Mouse (Mus musculus) lung, adult 2 months (tissue): ENCODE measurements at regions not wholly inside any gene's neighbourhood (a gene's known extent, or its start where the extent isn't known, plus 50 kb on each side); places are given as distances from the start of the nearest gene placed in this dataset.
"Not testable (repeated sequence)": the region's sequence is repeated elsewhere in the genome, so short reads cannot be mapped to it uniquely, and the experiment has no call there.

Source experiments
- CTCF ChIP-seq: fragments of 200-500 bp; IDR thresholded peaks from 2 replicates; pipeline ENCODE4 v1.5.1; 2011; ENCODE audit warnings: mild to moderate bottlenecking, low read length, control low read depth; ENCODE audit not compliant: insufficient read depth
- POLR2A ChIP-seq: fragments of 200-500 bp; IDR thresholded peaks from 2 replicates; pipeline ENCODE4 v1.6.1; 2011; ENCODE audit warnings: low read depth, mild to moderate bottlenecking, control low read depth, low read length, borderline replicate concordance; ENCODE audit errors: extremely low read depth

DNA sequence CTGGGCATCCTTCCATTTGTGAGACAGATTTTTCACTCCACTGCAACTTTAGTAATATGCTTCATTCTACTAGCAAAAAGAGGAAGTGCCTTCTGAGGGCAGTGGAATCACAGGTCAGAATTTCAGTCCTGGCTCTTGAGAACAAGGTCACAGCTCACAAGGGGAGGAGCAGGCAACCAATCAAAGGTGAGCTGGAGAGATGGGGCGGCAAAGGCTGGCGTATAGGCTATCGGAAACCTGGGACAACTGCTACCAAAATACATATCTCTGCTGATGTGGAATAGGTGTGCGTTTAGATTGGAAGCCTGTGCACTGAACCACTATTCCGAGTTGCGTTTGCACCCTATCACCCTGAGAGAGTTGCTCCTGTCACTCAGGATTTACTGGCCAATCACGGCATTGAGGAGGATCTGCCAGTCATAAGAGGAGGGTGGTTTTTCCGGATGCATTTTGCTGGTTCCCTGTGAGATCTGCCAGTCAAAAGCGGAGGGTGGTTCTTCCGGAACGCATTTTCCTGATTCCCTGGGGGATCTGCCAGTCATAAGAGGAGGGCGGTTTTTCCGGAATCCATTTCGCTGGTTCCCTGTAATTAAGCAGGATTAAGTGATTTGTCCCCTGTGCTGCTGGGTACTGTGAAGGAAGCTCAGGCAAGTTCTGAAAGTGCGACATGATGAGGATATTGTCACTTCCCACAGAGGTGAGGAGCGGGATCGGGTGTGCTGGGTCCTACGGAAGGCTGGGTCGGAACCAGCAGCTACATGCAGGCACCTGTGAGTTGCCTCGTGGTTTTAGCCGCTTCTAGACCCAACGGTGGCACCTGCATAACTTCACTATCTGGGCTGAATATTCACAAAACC is 113.3 kb downstream of the Zfp97 start:
- TF ChIP-seq CTCF, POLR2A: not testable (repeated sequence)
